Mouse (Mus musculus) MEL (cell line): ENCODE results near the gene Plxnc1.

Source experiments
- BHLHE40 ChIP-seq: IDR thresholded peaks from 2 replicates; pipeline ENCODE4 v1.6.1; 2012; ENCODE audit warnings: low read depth, mild to moderate bottlenecking, inconsistent platforms, low read length, improper control_type of control experiment, borderline replicate concordance
- CTCF ChIP-seq, 3 experiments: IDR thresholded peaks in 2 of 3; conservative IDR thresholded peaks in 1 of 3; 2 replicates each; pipeline ENCODE4 v1.5.1; 2011 to 2012; ENCODE audit warnings: low read length in 3 of 3, low read depth in 2 of 3, mild to moderate bottlenecking in 2 of 3, improper control_type of control experiment in 1 of 3, inconsistent platforms in 1 of 3, mixed read lengths in 1 of 3, moderate library complexity in 1 of 3; ENCODE audit not compliant: control insufficient read depth in 1 of 3, insufficient read depth in 1 of 3, poor library complexity in 1 of 3, severe bottlenecking in 1 of 3
- E2F4 ChIP-seq: IDR thresholded peaks from 2 replicates; pipeline ENCODE4 v1.6.1; 2011; ENCODE audit warnings: low read depth, low read length, improper control_type of control experiment, borderline replicate concordance
- ELF1 ChIP-seq: IDR thresholded peaks from 2 replicates; pipeline ENCODE4 v1.6.1; 2014; ENCODE audit warnings: low read depth, mild to moderate bottlenecking, inconsistent platforms, low read length, improper control_type of control experiment, moderate library complexity
- EP300 ChIP-seq, 2 experiments: IDR thresholded peaks; 2 replicates each; pipeline ENCODE4 v1.6.1; 2011; ENCODE audit warnings: improper control_type of control experiment in 2 of 2, low read length in 2 of 2, low read depth in 1 of 2, mild to moderate bottlenecking in 1 of 2
- GATA1 ChIP-seq: IDR thresholded peaks from 2 replicates; pipeline ENCODE4 v1.6.1; 2011; ENCODE audit warnings: low read depth, low read length, improper control_type of control experiment
- JUND ChIP-seq: IDR thresholded peaks from 2 replicates; pipeline ENCODE4 v1.6.1; 2011; ENCODE audit warnings: low read depth, mild to moderate bottlenecking, improper control_type of control experiment, low read length
- MXI1 ChIP-seq: IDR thresholded peaks from 2 replicates; pipeline ENCODE4 v1.6.1; 2011; ENCODE audit warnings: mild to moderate bottlenecking, low read depth, low read length, improper control_type of control experiment
- MYB ChIP-seq: IDR thresholded peaks from 2 replicates; pipeline ENCODE4 v1.6.1; 2011; ENCODE audit warnings: mild to moderate bottlenecking, low read depth, low read length, improper control_type of control experiment
- NELFE ChIP-seq: IDR thresholded peaks from 2 replicates; pipeline ENCODE4 v1.6.1; 2011; ENCODE audit warnings: low read depth, low read length, improper control_type of control experiment
- POLR2A ChIP-seq, 2 experiments: IDR thresholded peaks; 2 replicates each; pipeline ENCODE4 v1.6.1; 2011 to 2012; ENCODE audit warnings: low read length in 2 of 2, mild to moderate bottlenecking in 2 of 2, control low read depth in 1 of 2, improper control_type of control experiment in 1 of 2, low read depth in 1 of 2, moderate library complexity in 1 of 2; ENCODE audit not compliant: control insufficient read depth in 1 of 2, insufficient read depth in 1 of 2, poor library complexity in 1 of 2
- POLR2AphosphoS5 ChIP-seq: IDR thresholded peaks from 2 replicates; pipeline ENCODE4 v1.6.1; 2012; ENCODE audit warnings: low read depth, borderline replicate concordance, mild to moderate bottlenecking, inconsistent platforms, low read length, moderate library complexity, mixed read lengths
- SIN3A ChIP-seq: IDR thresholded peaks from 2 replicates; pipeline ENCODE4 v1.6.1; 2012; ENCODE audit warnings: low read length, improper control_type of control experiment, inconsistent platforms
- TBP ChIP-seq: IDR thresholded peaks from 2 replicates; pipeline ENCODE4 v1.8.0; 2011; ENCODE audit warnings: low read depth, low read length, improper control_type of control experiment

DNA sequence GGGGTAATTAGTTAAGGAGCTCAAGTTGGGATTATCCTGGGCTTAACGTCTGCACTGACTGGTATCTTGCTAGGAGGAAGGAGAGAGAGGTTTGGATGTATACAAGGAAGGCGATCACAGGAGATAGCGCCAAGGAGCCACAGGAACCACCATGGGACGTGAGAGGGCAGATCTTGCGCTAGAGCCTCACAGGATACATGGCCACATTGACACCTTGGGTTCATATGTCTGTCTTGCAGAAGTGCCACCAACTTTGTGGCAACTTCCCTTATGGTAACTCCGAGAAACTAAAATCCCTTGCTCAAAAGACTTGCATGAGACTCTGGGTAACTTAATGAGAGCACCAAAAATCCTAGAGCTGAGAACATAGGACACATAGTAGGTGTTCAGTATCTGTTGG lies 47.7 kb downstream of the Plxnc1 start:
- TF ChIP-seq MYB (no peak), EP300 (IDR thresholded peaks at IDR 0.05; ENCODE audit: low read depth in 1 of 2, low read length in 2 of 2) (no peak), TBP (no peak), GATA1 (no peak), CTCF (IDR thresholded peaks at IDR 0.05 in 2 of 3, conservative IDR thresholded peaks at IDR 0.05 in 1 of 3; ENCODE audit: control insufficient read depth in 1 of 3, insufficient read depth in 1 of 3, low read depth in 2 of 3, low read length in 3 of 3, poor library complexity in 1 of 3, severe bottlenecking in 1 of 3) (no peak), NELFE (no peak), ELF1 (no peak), MXI1 (no peak), E2F4 (no peak), POLR2A (IDR thresholded peaks at IDR 0.05; ENCODE audit: control insufficient read depth in 1 of 2, insufficient read depth in 1 of 2, low read depth in 1 of 2, low read length in 2 of 2, poor library complexity in 1 of 2) (no peak), BHLHE40 (no peak), SIN3A (no peak), JUND (no peak), POLR2AphosphoS5 (no peak)
